Mouse (Mus musculus) ES-Bruce4 (cell line): ENCODE measurements around the gene Serp1.

Experiments used
- CTCF ChIP-seq: IDR thresholded peaks from one replicate; pipeline ENCODE4 v1.8.1; 2011; ENCODE audit warnings: low read depth, low read length
- EP300 ChIP-seq: IDR thresholded peaks from 2 replicates; pipeline ENCODE4 v1.6.1; 2011; ENCODE audit warnings: low read depth, low read length; ENCODE audit not compliant: insufficient read depth
- POLR2A ChIP-seq: IDR thresholded peaks from one replicate; pipeline ENCODE4 v1.8.1; 2011; ENCODE audit warnings: low read length; ENCODE audit not compliant: insufficient read depth

DNA sequence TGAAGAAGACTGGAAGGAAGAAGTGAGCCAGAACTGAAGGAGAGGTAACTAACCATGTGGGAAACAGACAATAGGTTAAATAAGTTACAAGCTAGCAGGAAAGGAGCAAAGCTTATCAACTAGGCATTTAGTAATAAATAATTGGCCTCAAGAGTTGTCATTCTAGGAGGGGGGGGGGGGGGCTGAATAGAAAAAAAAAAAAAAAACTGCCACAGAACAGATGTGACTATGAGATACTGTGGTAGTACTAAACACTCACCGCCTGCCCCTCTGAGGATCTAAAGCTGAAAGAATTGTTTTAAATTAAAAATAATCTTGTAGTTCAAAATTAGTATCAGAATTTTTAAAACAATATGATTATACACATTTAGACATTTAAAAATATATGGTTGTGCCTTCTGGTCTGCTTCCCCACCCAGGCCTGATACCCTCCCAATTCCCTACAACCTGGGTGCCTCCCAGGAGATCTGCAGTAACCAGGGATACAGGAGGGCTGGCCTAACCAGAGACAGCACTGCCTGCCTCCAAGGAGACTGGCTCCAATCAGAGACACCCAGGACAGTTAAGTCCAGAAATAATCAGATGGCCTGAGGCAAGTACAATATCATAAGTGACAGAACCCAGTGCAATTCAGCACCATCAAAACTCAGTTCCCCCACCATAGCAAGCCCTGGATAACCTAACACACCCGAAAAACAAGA lies 46.8 kb downstream of the Serp1 start:
- no peak for TF ChIP-seq CTCF
- TF ChIP-seq POLR2A, result no peak
- TF ChIP-seq EP300, result no peak
